Mouse (Mus musculus) ovary, adult 10 weeks (tissue): Measurements from ENCODE around the gene Aph1b. TPM values are rescaled to one million over a fixed set of nuclear protein-coding genes. Genes with fewer than 3 reads are reported as not detected.

Experiments used
- polyA plus RNA-seq: library from polyadenylated mRNA; stranded (reverse); fragments of 350-450 nt; fragmentation: Illumina TruSeq; extraction: RNeasy Lipid Tissue Mini Kit (QIAGEN cat#74804); gene quantifications from one replicate; pipeline ENCODE4 v1.2.3, GENCODE M21; 2014

The Aph1b gene
- 29.6 TPM for polyA plus RNA-seq

GRCm38 (mm10) chr9:66795464-66796324 is at the start of gene Aph1b:
Gene Aph1b (minus strand): TSS chr9:66795490.

GRCm38 (mm10) chr9:66834318-66835096 is 39.2 kb upstream of the Aph1b start, which contains the start of gene Aph1c:
Gene Aph1c (minus strand): TSS chr9:66834726.

GRCm38 (mm10) chr9:66796739-66797138 is 1.4 kb upstream of the Aph1b start, which contains the start of gene Gm10647:
Gene Gm10647 (plus strand): TSS chr9:66797039.

Other genes with a start within 250 kb of the Aph1b start
- 232 TPM for gene Usp3, start 202.3 kb downstream of the Aph1b start, polyA plus RNA-seq
- gene Car12, start 81.8 kb downstream of the Aph1b start, polyA plus RNA-seq = 6.4 TPM
- 0.29 TPM for gene Gm10647, start 1.5 kb upstream of the Aph1b start, polyA plus RNA-seq
- gene Aph1c, start 39.2 kb upstream of the Aph1b start, polyA plus RNA-seq = 8.3 TPM
- 93.7 TPM for gene Rab8b, start 124.2 kb upstream of the Aph1b start, polyA plus RNA-seq
- 438 TPM for gene Rps27l, start 150.6 kb upstream of the Aph1b start, polyA plus RNA-seq
- gene Lactb, start 180.0 kb upstream of the Aph1b start, polyA plus RNA-seq = 11.4 TPM